In the genomic region with DNA sequence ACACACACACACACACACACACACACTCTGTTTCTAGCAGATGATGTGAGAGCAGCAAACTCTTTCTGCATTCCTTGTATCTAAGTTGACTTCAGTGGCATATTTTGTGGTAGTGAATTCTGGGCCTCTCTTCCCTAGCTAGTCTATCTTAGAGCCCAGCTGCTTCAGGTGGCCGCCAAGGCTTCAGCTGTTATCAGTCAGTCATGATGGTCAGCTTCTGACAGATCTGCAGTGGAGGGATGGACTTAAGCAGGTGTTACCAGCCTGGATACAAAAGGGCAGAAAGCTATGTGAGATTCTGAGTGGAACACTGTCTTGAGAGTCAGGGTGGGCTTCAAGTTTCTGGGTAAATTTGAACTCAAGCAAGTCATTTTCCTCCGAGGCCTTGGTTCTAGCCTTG, we compare ENCODE assay signal across 27 mouse cellular contexts.
"Had no signal": no experiment of that assay in that cellular context is flagged by ENCODE, and none has a peak within 500 bp of the region (broad histone marks: within the 10 kb centered on the region; RNA-seq: fewer than 3 reads in every experiment).

No protein-coding gene starts in this region.

- H3K9ac ChIP-seq: embryonic facial prominence, embryonic 12.5 days; embryonic facial prominence, embryonic 13.5 days; embryonic facial prominence, embryonic 15.5 days; forebrain, embryonic 12.5 days; forebrain, embryonic 15.5 days; forebrain, postnatal 0 days had no signal

- ATAC-seq: forebrain, embryonic 14.5 days; forebrain, embryonic 15.5 days; forebrain, embryonic 16.5 days; forebrain, postnatal 0 days had no signal

- H3K36me3 ChIP-seq: embryonic facial prominence, embryonic 12.5 days; embryonic facial prominence, embryonic 13.5 days; embryonic facial prominence, embryonic 15.5 days; forebrain, embryonic 10.5 days; forebrain, embryonic 12.5 days; forebrain, embryonic 15.5 days; heart, embryonic 10.5 days had no signal

- DNase-seq: cerebellum, adult 2 months; cerebellum, adult 8-10 months; cerebellum, adult 9-10 months; cerebellum, adult 9-11 months; cerebellum, postnatal 10 days; cerebellum, postnatal 14 days; cerebellum, postnatal 25 days; cerebellum, postnatal 36 days; embryo, embryonic 11 days; forebrain, postnatal 0 days; gastrocnemius, adult 2 months; gastrocnemius, postnatal 10 days; gastrocnemius, postnatal 14 days; gastrocnemius, postnatal 25 days; gastrocnemius, postnatal 36 days; heart, adult 18-20 months; heart, adult 2 months had no signal

- H3K27ac ChIP-seq: embryonic facial prominence, embryonic 12.5 days; embryonic facial prominence, embryonic 13.5 days; embryonic facial prominence, embryonic 15.5 days; forebrain, embryonic 10.5 days; forebrain, embryonic 12.5 days; forebrain, embryonic 15.5 days; gastrocnemius, adult 2 months; heart, adult 2 months; heart, embryonic 10.5 days had no signal

- H3K27me3 ChIP-seq: embryonic facial prominence, embryonic 12.5 days; embryonic facial prominence, embryonic 15.5 days; forebrain, embryonic 15.5 days had no signal

- H3K9me3 ChIP-seq: embryonic facial prominence, embryonic 12.5 days; embryonic facial prominence, embryonic 13.5 days; embryonic facial prominence, embryonic 15.5 days; forebrain, embryonic 10.5 days; forebrain, embryonic 12.5 days; forebrain, embryonic 15.5 days; heart, embryonic 10.5 days had no signal

- H3K4me2 ChIP-seq: embryonic facial prominence, embryonic 12.5 days; embryonic facial prominence, embryonic 13.5 days; embryonic facial prominence, embryonic 15.5 days; forebrain, embryonic 12.5 days; forebrain, embryonic 15.5 days had no signal

- H3K4me3 ChIP-seq: embryonic facial prominence, embryonic 12.5 days; embryonic facial prominence, embryonic 13.5 days; embryonic facial prominence, embryonic 15.5 days; erythroblast, embryonic 14.5 days; forebrain, embryonic 10.5 days; forebrain, embryonic 12.5 days; forebrain, embryonic 15.5 days; gastrocnemius, adult 2 months; heart, adult 2 months; heart, embryonic 10.5 days had no signal
